Mouse (Mus musculus): ENCODE results near the gene Acsm3. TPM values are rescaled to one million over a fixed set of nuclear protein-coding genes. Genes with fewer than 3 reads are reported as not detected.

Acsm3 gene
- total RNA-seq (2012; rRNA removed): 0.08 TPM in 1 of 2 replicates, not detected in the other
- polyA plus RNA-seq (2012; ENCODE audit: insufficient read depth in 1 of 2, insufficient read length in 2 of 2, low read depth in 1 of 2, low replicate concordance in 2 of 2, missing spikeins in 1 of 2): under 1 TPM in 1 of 2 experiments, not detected in 1; 0.54 TPM

- Histone ChIP-seq H3K4me1 (ENCODE audit: control insufficient read depth in 1 of 2, insufficient read depth in 2 of 2, low read length in 2 of 2) (no peaks in the 10 kb centered on the region), H3K79me2 (ENCODE audit: control insufficient read depth, insufficient read depth, low read length, poor library complexity) (no peaks in the 10 kb centered on the region), H3K9ac (ENCODE audit: control insufficient read depth, low read depth, low read length, poor library complexity, severe bottlenecking) (no peak within 1 kb of the TSS), H3K4me3 (ENCODE audit: control insufficient read depth in 1 of 2, insufficient read depth in 1 of 2, low read depth in 2 of 2, low read length in 2 of 2) (no peak within 1 kb of the TSS), H3K27me3 (ENCODE audit: control insufficient read depth in 1 of 2, insufficient read depth in 2 of 2, low read length in 2 of 2) (peaks cover 0 to 4% of the 10 kb centered on the region in 2 experiments; a peak in 3 of 4 replicates), H3K36me3 (ENCODE audit: control insufficient read depth in 1 of 2, insufficient read depth in 2 of 2, low read length in 2 of 2) (no peaks in the 10 kb centered on the region), H3K9me3 (replicated peaks; ENCODE audit: insufficient read depth, low read length) (no peaks in the 10 kb centered on the region), H3K27ac (ENCODE audit: control insufficient read depth, low read depth, low read length) (no peak within 1 kb of the TSS)
- DNase-seq (ENCODE audit: low read depth, low spot score): no peak
- TF ChIP-seq EP300 (IDR thresholded peaks at IDR 0.05; ENCODE audit: low read depth in 1 of 2, low read length in 2 of 2) (no peak), MAFK (IDR thresholded peaks at IDR 0.05; ENCODE audit: borderline replicate concordance, low read depth, low read length) (no peak), GATA1 (IDR thresholded peaks at IDR 0.05; ENCODE audit: low read depth, low read length) (no peak), ETS1 (IDR thresholded peaks at IDR 0.05; ENCODE audit: low read depth, low read length) (no peak)
These were observed at the start of gene Acsm3 for GRCm38 (mm10) chr7:119760527-119760951. Gene Acsm3 (plus strand): TSS chr7:119760923.

DNA sequence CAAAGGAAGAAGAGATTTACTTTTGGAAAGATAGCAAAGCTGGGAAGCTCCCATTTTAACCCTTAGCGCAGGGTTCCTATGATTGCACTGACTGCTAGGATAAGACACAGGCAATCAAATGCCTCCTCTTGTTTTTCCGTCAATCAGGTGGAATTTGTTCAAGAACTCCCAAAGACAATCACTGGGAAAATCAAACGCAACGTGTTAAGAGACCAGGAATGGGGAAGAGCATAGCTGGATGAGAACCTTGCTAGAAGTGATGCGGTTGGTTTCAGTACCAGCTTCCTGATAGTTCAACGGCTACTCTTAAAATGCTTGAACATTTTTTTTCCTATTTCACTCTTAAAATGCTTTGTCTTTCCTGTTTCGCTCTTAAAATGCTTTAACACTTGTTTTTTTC lies 46.6 kb upstream of the Acsm3 start:
- Histone ChIP-seq H3K27me3 (ENCODE audit: control insufficient read depth in 1 of 2, insufficient read depth in 2 of 2, low read length in 2 of 2) (no peaks in the 10 kb centered on the region), H3K4me1 (ENCODE audit: control insufficient read depth in 1 of 2, insufficient read depth in 2 of 2, low read length in 2 of 2) (no peaks in the 10 kb centered on the region), H3K79me2 (ENCODE audit: control insufficient read depth, insufficient read depth, low read length, poor library complexity) (no peaks in the 10 kb centered on the region), H3K9ac (ENCODE audit: control insufficient read depth, low read depth, low read length, poor library complexity, severe bottlenecking) (no peak overlapping the region), H3K36me3 (ENCODE audit: control insufficient read depth in 1 of 2, insufficient read depth in 2 of 2, low read length in 2 of 2) (peaks cover under 1 to 20% of the 10 kb centered on the region in 2 experiments; a peak in 2 of 4 replicates), H3K4me3 (ENCODE audit: control insufficient read depth in 1 of 2, insufficient read depth in 1 of 2, low read depth in 2 of 2, low read length in 2 of 2) (no peak overlapping the region), H3K9me3 (replicated peaks; ENCODE audit: insufficient read depth, low read length) (no peaks in the 10 kb centered on the region), H3K27ac (ENCODE audit: control insufficient read depth, low read depth, low read length) (no peak overlapping the region)
- TF ChIP-seq MEF2A (IDR thresholded peaks at IDR 0.05; ENCODE audit: extremely low read depth, insufficient replicate concordance, low read depth, low read length, poor library complexity, severe bottlenecking) (no peak), E2F4 (IDR thresholded peaks at IDR 0.05; ENCODE audit: borderline replicate concordance, low read depth, low read length) (no peak), POLR2AphosphoS2 (IDR thresholded peaks at IDR 0.05; ENCODE audit: low read length) (peak; percentile 79; the same call in 1 of the 2 replicates), RAD21 (IDR thresholded peaks at IDR 0.05; ENCODE audit: low read depth, low read length) (no peak)
- DNase-seq (ENCODE audit: low read depth, low spot score): no peak

DNA sequence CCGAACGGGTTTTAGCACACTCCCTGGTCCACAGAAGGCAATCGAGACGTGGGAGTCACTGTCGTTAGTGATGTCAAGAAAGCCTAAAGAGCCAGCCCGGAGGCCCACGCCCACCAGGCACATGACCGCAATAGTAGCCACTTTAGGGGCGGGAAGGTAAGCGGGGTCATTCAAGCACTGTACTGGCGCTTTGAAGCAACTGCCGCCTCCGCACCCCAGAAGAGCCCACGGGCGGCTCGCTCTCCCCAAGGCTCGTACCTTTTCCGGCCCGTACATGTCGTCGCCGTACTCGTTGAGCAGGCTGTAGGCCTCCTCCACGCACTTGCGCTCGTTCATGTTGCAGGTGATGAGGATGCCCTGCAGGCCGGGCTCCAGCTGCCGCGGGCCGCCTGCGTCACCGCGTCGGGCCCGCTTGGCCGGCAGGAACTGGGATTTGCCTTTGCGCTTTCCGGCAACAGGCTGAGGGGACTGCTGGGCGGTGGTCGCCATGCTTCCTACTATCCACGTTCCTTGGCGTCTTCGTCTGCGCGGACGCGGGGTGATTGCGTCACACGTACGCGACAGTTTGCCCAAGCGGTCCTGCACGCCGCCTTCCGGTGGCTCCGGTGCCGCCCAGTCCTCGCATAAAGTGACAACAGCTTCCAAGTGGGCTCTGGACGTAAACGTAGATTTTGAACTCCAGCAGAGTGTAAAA lies 40.3 kb upstream of the Acsm3 start, which contains the start of gene Thumpd1:
Gene Thumpd1 (minus strand): TSS at position 546 of the 694 bp plus-strand sequence.
- Histone ChIP-seq H3K4me3 (ENCODE audit: control insufficient read depth in 1 of 2, insufficient read depth in 1 of 2, low read depth in 2 of 2, low read length in 2 of 2) (peak within 1 kb of the TSS; percentile 79 to 89), H3K9ac (ENCODE audit: control insufficient read depth, low read depth, low read length, poor library complexity, severe bottlenecking) (peak within 1 kb of the TSS; percentile 95), H3K36me3 (ENCODE audit: control insufficient read depth in 1 of 2, insufficient read depth in 2 of 2, low read length in 2 of 2) (peaks cover 6 to 20% of the 10 kb centered on the region in 2 experiments; a peak in 3 of 4 replicates), H3K27me3 (ENCODE audit: control insufficient read depth in 1 of 2, insufficient read depth in 2 of 2, low read length in 2 of 2) (no peaks in the 10 kb centered on the region; a peak in 1 of 4 replicates), H3K4me1 (ENCODE audit: control insufficient read depth in 1 of 2, insufficient read depth in 2 of 2, low read length in 2 of 2) (peaks cover 0 to 5% of the 10 kb centered on the region in 2 experiments; a peak in 1 of 4 replicates), H3K79me2 (ENCODE audit: control insufficient read depth, insufficient read depth, low read length, poor library complexity) (peaks cover 10% of the 10 kb centered on the region), H3K27ac (ENCODE audit: control insufficient read depth, low read depth, low read length) (peak within 1 kb of the TSS; percentile 76), H3K9me3 (replicated peaks; ENCODE audit: insufficient read depth, low read length) (no peaks in the 10 kb centered on the region)
- DNase-seq (ENCODE audit: low read depth, low spot score): peak; percentile 96
- no peak for TF ChIP-seq GABPA (IDR thresholded peaks at IDR 0.05; ENCODE audit: low read depth, low read length)
- TF ChIP-seq RAD21 (IDR thresholded peaks at IDR 0.05; ENCODE audit: low read depth, low read length): no peak
- TF ChIP-seq POLR2A (IDR thresholded peaks at IDR 0.05; ENCODE audit: control insufficient read depth in 1 of 2, insufficient read depth in 1 of 2, low read depth in 1 of 2, low read length in 2 of 2, poor library complexity in 1 of 2): peak; percentile 54 to 87; a peak in 3 of 4 replicates
- no peak for TF ChIP-seq TAL1 (IDR thresholded peaks at IDR 0.05; ENCODE audit: low read length)
- TF ChIP-seq MAX (IDR thresholded peaks at IDR 0.05; ENCODE audit: low read length): peak; percentile 94
- peak; percentile 93 for TF ChIP-seq HCFC1 (IDR thresholded peaks at IDR 0.05; ENCODE audit: low read depth, low read length)
- peak; percentile 72 for TF ChIP-seq TCF12 (IDR thresholded peaks at IDR 0.05; ENCODE audit: low read depth, low read length)
- 0 out of 4 replicates have a peak, but pooled peaks of 1 of the 2 experiments have one; percentile 34 for TF ChIP-seq EP300 (IDR thresholded peaks at IDR 0.05; ENCODE audit: low read depth in 1 of 2, low read length in 2 of 2)
- no peak for TF ChIP-seq SMC3 (IDR thresholded peaks at IDR 0.05; ENCODE audit: low read depth, low read length)
- TF ChIP-seq USF2 (IDR thresholded peaks at IDR 0.05; ENCODE audit: borderline replicate concordance in 1 of 2, insufficient read depth in 1 of 2, low read depth in 1 of 2, low read length in 2 of 2): no peak
- no peak for TF ChIP-seq POLR2AphosphoS5 (IDR thresholded peaks at IDR 0.05; ENCODE audit: borderline replicate concordance, low read depth, low read length)
- peak; percentile 66 for TF ChIP-seq USF1 (IDR thresholded peaks at IDR 0.05; ENCODE audit: low read depth, low read length)
- TF ChIP-seq KAT2A (conservative IDR thresholded peaks at IDR 0.05; ENCODE audit: low read depth, low read length): no peak; the same call in 1 of the 2 replicates
- TF ChIP-seq MAFK (IDR thresholded peaks at IDR 0.05; ENCODE audit: borderline replicate concordance, low read depth, low read length): no peak
- no peak for TF ChIP-seq JUND (IDR thresholded peaks at IDR 0.05; ENCODE audit: low read depth, low read length)
- no peak for TF ChIP-seq ZNF384 (IDR thresholded peaks at IDR 0.05; ENCODE audit: low read depth, low read length)
- TF ChIP-seq CHD1 (IDR thresholded peaks at IDR 0.05; ENCODE audit: low read depth, low read length): no peak
- 0 out of 2 replicates have a peak, but pooled peaks have one; percentile 26 for TF ChIP-seq MYB (IDR thresholded peaks at IDR 0.05; ENCODE audit: low read depth, low read length)

Data from MEL (cell line).